Mouse (Mus musculus): ENCODE measurements at regions not wholly inside any gene's neighbourhood (a gene's known extent, or its start where the extent isn't known, plus 50 kb on each side); places are given as distances from the start of the nearest gene placed in this dataset.

GRCm38 (mm10) chr1:26511368-26511767 lies 175.9 kb downstream of the 4931408C20Rik start:
- no peak for TF ChIP-seq CEBPB (IDR thresholded peaks at IDR 0.05; ENCODE audit: low read depth)
- no peak for TF ChIP-seq USF1 (IDR thresholded peaks at IDR 0.05; ENCODE audit: low read depth)
- no peak for TF ChIP-seq CTCF (IDR thresholded peaks at IDR 0.05; ENCODE audit: control insufficient read depth, insufficient read depth, insufficient read length)
- TF ChIP-seq MYOD1 (IDR thresholded peaks at IDR 0.05; ENCODE audit: control insufficient read depth, insufficient read length, low read depth), result no peak

Data from C2C12 (cell line).